Mouse (Mus musculus) hindbrain, embryonic 12.5 days (tissue): ENCODE measurements at regions not wholly inside any gene's neighbourhood (a gene's known extent, or its start where the extent isn't known, plus 50 kb on each side); places are given as distances from the start of the nearest gene placed in this dataset.

Experiments used
- ATAC-seq: fragments of 200-750 bp; cut with Nextera tagmentation; 2 replicates; pipeline ENCODE4 v1.8.0; 2017; ENCODE audit warnings: moderate TSS enrichment; ENCODE audit not compliant: low FRiP score
- H3K27ac ChIP-seq: fragments of 300-500 bp; sonication (generic); 2 replicates; pipeline ENCODE4 v1.5.1; 2016; ENCODE audit warnings: mild to moderate bottlenecking
- H3K27me3 ChIP-seq: fragments of 300-500 bp; sonication (generic); 2 replicates; pipeline ENCODE4 v1.6.1; 2016; ENCODE audit warnings: mild to moderate bottlenecking
- H3K36me3 ChIP-seq: fragments of 300-500 bp; sonication (generic); 2 replicates; pipeline ENCODE4 v1.6.1; 2016; ENCODE audit warnings: mild to moderate bottlenecking
- H3K4me1 ChIP-seq: fragments of 300-500 bp; sonication (generic); 2 replicates; pipeline ENCODE4 v1.6.1; 2016
- H3K4me2 ChIP-seq: fragments of 300-500 bp; sonication (generic); replicated peaks from 2 replicates; pipeline ENCODE4 v1.6.1; 2016; ENCODE audit warnings: mild to moderate bottlenecking
- H3K4me3 ChIP-seq: fragments of 300-500 bp; sonication (generic); 2 replicates; pipeline ENCODE4 v1.5.1; 2016; ENCODE audit warnings: mild to moderate bottlenecking
- H3K9ac ChIP-seq: fragments of 300-500 bp; sonication (generic); 2 replicates; pipeline ENCODE4 v1.6.1; 2016; ENCODE audit warnings: mild to moderate bottlenecking, moderate library complexity
- H3K9me3 ChIP-seq: fragments of 300-500 bp; sonication (generic); replicated peaks from 2 replicates; pipeline ENCODE4 v1.6.1; 2016; ENCODE audit warnings: mild to moderate bottlenecking
- WGBS: fragments of 180-500 bp; shearing (Covaris S2); methylation state at CpG from one replicate; pipeline ENCODE4 v1.1.7; 2016; 5-methylcytosine and 5-hydroxymethylcytosine counted together

- H3K27me3 ChIP-seq, result no peaks in the 10 kb centered on the region
- no peak overlapping the region for H3K4me3 ChIP-seq
- H3K36me3 ChIP-seq, result no peaks in the 10 kb centered on the region
- 0 out of 2 replicates have a peak, but pooled peaks cover 6% of the 10 kb centered on the region for H3K9me3 ChIP-seq
- 75% methylated on average over 1 of the region's 1 CpGs for WGBS
- ATAC-seq, result no peak
- H3K27ac ChIP-seq, result no peak overlapping the region
- H3K4me2 ChIP-seq, result no peak overlapping the region
- no peak overlapping the region for H3K9ac ChIP-seq
- no peaks in the 10 kb centered on the region for H3K4me1 ChIP-seq
Observed at GRCm38 (mm10) chr12:17601245-17602023, 56.8 kb downstream of the Odc1 start.

DNA sequence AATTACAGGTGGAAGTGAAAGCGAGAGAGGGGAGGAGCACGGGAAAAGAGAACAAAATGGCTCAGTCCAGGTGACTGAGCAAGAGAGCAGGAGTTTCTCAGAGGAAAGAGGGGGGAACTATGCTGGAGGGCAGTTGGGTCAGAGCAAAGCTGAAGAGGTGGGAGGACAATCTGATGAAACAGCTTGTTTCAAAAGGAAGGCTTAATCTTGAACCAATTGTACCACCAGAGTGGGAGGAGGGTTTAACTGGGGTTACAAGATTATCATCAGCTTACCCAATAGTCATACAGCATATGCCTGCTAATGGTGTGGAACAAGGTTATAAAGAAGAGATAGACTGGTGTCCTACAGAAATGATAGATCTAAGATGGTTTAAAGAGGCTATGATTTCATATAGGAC lies 59.0 kb downstream of the Odc1 start:
- H3K27me3 ChIP-seq, result no peaks in the 10 kb centered on the region
- WGBS, result 86% methylated on average over 2 of the region's 2 CpGs
- H3K27ac ChIP-seq, result no peak overlapping the region
- no peaks in the 10 kb centered on the region for H3K36me3 ChIP-seq
- no peak overlapping the region for H3K4me2 ChIP-seq
- no peak for ATAC-seq
- no peaks in the 10 kb centered on the region for H3K4me1 ChIP-seq
- H3K9ac ChIP-seq, result no peak overlapping the region
- 0 out of 2 replicates have a peak, but pooled peaks cover 6% of the 10 kb centered on the region for H3K9me3 ChIP-seq
- H3K4me3 ChIP-seq, result no peak overlapping the region

GRCm38 (mm10) chr12:17610384-17610783 lies 65.8 kb downstream of the Odc1 start:
- H3K4me1 ChIP-seq, result no peaks in the 10 kb centered on the region
- H3K36me3 ChIP-seq, result no peaks in the 10 kb centered on the region
- H3K27me3 ChIP-seq, result no peaks in the 10 kb centered on the region
- H3K27ac ChIP-seq, result no peak overlapping the region
- H3K9me3 ChIP-seq, result 0 out of 2 replicates have a peak, but pooled peaks cover 6% of the 10 kb centered on the region
- no peak overlapping the region for H3K4me2 ChIP-seq
- no peak overlapping the region for H3K9ac ChIP-seq
- H3K4me3 ChIP-seq, result no peak overlapping the region
- 74% methylated on average over 1 of the region's 1 CpGs for WGBS
- ATAC-seq, result no peak

DNA sequence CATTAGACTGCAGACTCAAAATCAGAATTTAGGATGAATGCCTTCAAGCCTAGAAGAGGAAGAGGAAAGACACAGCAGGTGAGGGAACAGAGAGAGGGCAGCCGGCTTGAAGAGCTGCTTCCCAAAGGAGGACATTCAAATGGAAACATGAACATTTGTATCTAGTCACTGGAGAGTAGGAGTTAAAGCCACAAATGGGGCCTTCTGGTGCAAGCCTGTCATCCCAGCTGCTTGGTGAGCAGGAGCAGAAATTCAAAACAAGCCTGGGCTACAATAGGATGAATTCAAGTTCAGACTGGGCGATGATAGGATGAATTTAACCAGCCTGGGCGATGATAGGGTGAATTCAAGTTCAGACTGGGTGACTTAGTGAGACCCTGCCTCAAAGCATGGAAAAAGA lies 67.4 kb downstream of the Odc1 start:
- H3K27me3 ChIP-seq, result no peaks in the 10 kb centered on the region
- no peak overlapping the region for H3K27ac ChIP-seq
- H3K9me3 ChIP-seq, result no peaks in the 10 kb centered on the region
- no peak for ATAC-seq
- no peaks in the 10 kb centered on the region for H3K4me1 ChIP-seq
- H3K36me3 ChIP-seq, result no peaks in the 10 kb centered on the region
- H3K9ac ChIP-seq, result no peak overlapping the region
- no peak overlapping the region for H3K4me2 ChIP-seq
- WGBS, result 84% methylated on average over 3 of the region's 3 CpGs
- no peak overlapping the region for H3K4me3 ChIP-seq

DNA sequence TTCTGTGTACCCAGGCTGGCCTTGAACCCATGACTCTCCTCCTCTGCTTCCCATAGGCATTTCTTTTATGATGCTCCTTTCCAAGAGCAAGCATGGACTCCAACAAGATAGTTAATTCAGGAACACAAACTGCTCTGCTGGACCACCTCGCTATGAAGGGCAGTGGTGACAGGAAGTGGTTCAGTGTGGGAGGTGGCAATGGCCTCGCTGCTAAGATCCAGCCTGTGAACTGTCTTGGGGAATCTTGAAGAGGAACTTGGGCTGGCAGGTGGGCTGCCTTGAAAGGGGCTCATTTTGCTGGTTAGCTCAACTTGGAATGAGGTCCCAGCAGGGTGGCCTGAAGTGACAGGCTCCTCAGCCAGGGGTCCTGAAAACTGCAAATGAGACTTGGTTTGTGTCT lies 72.4 kb upstream of the Hpcal1 start:
- Histone ChIP-seq H3K9me3 (no peaks in the 10 kb centered on the region), H3K36me3 (no peaks in the 10 kb centered on the region), H3K9ac (no peak overlapping the region), H3K4me2 (no peak overlapping the region), H3K27me3 (no peaks in the 10 kb centered on the region), H3K4me1 (peaks cover 7% of the 10 kb centered on the region; the same call in 1 of the 2 replicates), H3K27ac (no peak overlapping the region), H3K4me3 (no peak overlapping the region)
- ATAC-seq, result no peak
- 35% methylated on average over 2 of the region's 2 CpGs for WGBS

- Histone ChIP-seq H3K4me2 (no peak overlapping the region), H3K36me3 (no peaks in the 10 kb centered on the region), H3K9ac (no peak overlapping the region), H3K4me3 (no peak overlapping the region), H3K4me1 (peaks cover 10% of the 10 kb centered on the region; the same call in 1 of the 2 replicates), H3K27ac (no peak overlapping the region), H3K9me3 (no peaks in the 10 kb centered on the region), H3K27me3 (no peaks in the 10 kb centered on the region)
- no peak for ATAC-seq
- 54% methylated on average over 6 of the region's 6 CpGs for WGBS
Observed at GRCm38 (mm10) chr12:17620226-17620625, 70.4 kb upstream of the Hpcal1 start.

DNA sequence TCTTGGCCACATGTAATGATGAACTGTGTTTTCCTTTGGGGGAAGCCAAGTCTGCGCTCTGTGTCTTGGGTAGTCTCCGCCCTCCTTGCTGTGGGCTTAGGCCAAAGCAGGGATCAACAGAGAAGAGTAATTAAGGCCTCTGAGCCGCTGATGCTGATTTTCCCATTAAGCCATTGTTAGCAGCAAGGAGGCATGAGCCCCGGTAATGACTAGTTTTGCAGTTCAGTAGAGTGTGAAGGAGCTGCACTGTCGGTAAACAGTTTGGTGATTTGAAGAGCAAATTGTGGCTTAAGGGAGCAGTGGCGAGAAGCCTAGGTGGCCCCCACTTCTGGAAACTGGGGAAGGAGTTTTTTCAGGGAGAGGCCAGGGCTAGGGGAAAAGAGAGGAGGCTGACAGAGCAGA lies 69.2 kb upstream of the Hpcal1 start:
- no peak overlapping the region for H3K4me2 ChIP-seq
- H3K4me1 ChIP-seq, result peaks cover 19% of the 10 kb centered on the region
- H3K36me3 ChIP-seq, result no peaks in the 10 kb centered on the region
- no peak overlapping the region for H3K4me3 ChIP-seq
- no peak overlapping the region; the same call in 1 of the 2 replicates for H3K27ac ChIP-seq
- no peaks in the 10 kb centered on the region for H3K27me3 ChIP-seq
- no peak overlapping the region for H3K9ac ChIP-seq
- peak; percentile 38 for ATAC-seq
- WGBS, result 27% methylated on average over 6 of the region's 6 CpGs
- no peaks in the 10 kb centered on the region for H3K9me3 ChIP-seq

- Histone ChIP-seq H3K4me3 (no peak overlapping the region), H3K4me2 (no peak overlapping the region), H3K36me3 (no peaks in the 10 kb centered on the region), H3K9ac (no peak overlapping the region), H3K9me3 (no peaks in the 10 kb centered on the region), H3K4me1 (peaks cover 19% of the 10 kb centered on the region), H3K27me3 (no peaks in the 10 kb centered on the region), H3K27ac (no peak overlapping the region)
- no peak for ATAC-seq
- WGBS, result 30% methylated on average over 8 of the region's 8 CpGs
Observed at GRCm38 (mm10) chr12:17622509-17623005, 68.1 kb upstream of the Hpcal1 start.

DNA sequence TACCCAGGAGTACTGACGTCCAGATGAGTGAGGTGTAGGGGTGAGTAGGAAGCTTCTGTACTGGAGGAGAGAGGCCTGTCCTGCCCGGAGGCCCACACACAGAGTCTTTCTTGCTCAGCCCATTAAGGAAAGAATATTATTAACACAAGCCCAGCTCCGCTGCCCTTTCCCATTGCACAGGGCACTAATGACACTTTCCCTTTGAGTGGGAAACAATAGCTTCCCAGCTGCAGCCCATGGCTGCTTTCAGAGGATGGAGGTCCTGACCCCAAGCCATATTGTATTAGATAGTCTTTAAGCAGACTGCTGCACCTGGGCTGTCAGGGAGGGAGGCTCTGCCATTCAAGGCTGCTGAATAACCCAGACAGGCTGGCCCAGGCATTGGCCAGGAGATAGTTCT lies 64.6 kb upstream of the Hpcal1 start:
- no peaks in the 10 kb centered on the region for H3K36me3 ChIP-seq
- no peak overlapping the region for H3K9ac ChIP-seq
- ATAC-seq, result peak; percentile 63
- H3K4me2 ChIP-seq, result no peak overlapping the region
- 23% methylated on average over 3 of the region's 3 CpGs for WGBS
- H3K9me3 ChIP-seq, result no peaks in the 10 kb centered on the region
- no peaks in the 10 kb centered on the region for H3K27me3 ChIP-seq
- H3K4me1 ChIP-seq, result peaks cover 19% of the 10 kb centered on the region
- peak overlapping the region; percentile 24; the same call in 1 of the 2 replicates for H3K27ac ChIP-seq
- no peak overlapping the region for H3K4me3 ChIP-seq

DNA sequence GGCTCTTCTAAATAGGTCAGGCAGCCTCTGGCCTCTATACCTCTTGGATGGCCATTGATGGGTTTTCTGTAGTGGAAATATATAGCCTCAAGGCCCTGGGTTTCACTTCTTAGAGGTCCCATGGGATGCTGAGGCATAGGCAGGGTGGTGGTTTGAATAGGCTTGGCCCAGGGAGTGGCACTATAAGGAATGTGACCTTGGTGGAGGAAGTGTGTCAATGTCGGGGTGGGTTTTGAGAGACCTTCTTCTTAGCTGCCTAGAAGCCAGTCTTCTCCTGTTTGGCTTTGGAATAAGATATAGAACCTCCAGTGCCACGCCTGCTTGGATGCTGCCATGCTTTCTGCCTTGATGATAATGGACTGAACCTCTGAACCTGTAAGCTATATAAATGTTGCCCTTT lies 59.5 kb upstream of the Hpcal1 start:
- Histone ChIP-seq H3K9me3 (0 out of 2 replicates have a peak, but pooled peaks cover 6% of the 10 kb centered on the region), H3K9ac (no peak overlapping the region), H3K4me1 (peaks cover 2% of the 10 kb centered on the region), H3K4me2 (no peak overlapping the region), H3K36me3 (no peaks in the 10 kb centered on the region), H3K4me3 (no peak overlapping the region), H3K27me3 (no peaks in the 10 kb centered on the region), H3K27ac (no peak overlapping the region)
- 91% methylated on average over 2 of the region's 2 CpGs for WGBS
- no peak for ATAC-seq

DNA sequence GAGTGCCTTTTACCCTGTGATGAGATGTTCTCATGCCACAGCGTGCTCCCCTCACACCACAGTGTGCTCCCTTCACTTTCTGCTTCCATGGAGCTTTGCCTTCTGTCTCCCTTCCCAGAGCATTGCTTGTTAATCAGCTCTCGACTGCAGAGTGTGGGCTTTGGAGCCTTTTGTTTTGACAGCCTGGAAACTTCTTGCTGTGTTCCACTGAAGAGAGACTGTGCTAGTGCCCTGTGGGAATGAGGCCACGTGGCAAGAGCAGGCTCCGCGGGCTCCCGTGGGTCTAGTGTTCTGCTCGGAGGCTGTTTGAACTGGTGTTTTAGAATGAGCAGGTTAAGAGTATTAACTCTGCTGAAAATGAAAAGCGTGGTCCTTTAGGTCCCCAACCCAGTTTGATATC lies 54.5 kb upstream of the Hpcal1 start:
- ATAC-seq, result no peak
- Histone ChIP-seq H3K4me2 (no peak overlapping the region), H3K27me3 (no peaks in the 10 kb centered on the region), H3K4me3 (no peak overlapping the region), H3K9me3 (0 out of 2 replicates have a peak, but pooled peaks cover 6% of the 10 kb centered on the region), H3K9ac (no peak overlapping the region), H3K27ac (no peak overlapping the region), H3K36me3 (no peaks in the 10 kb centered on the region), H3K4me1 (no peaks in the 10 kb centered on the region)
- 74% methylated on average over 8 of the region's 8 CpGs for WGBS

- ATAC-seq, result no peak
- H3K27ac ChIP-seq, result no peak overlapping the region
- H3K27me3 ChIP-seq, result no peaks in the 10 kb centered on the region
- H3K4me3 ChIP-seq, result no peak overlapping the region
- no peak overlapping the region for H3K4me2 ChIP-seq
- 88% methylated on average over 6 of the region's 6 CpGs for WGBS
- no peak overlapping the region for H3K9ac ChIP-seq
- H3K9me3 ChIP-seq, result 0 out of 2 replicates have a peak, but pooled peaks cover 6% of the 10 kb centered on the region
- H3K4me1 ChIP-seq, result no peaks in the 10 kb centered on the region
- no peaks in the 10 kb centered on the region for H3K36me3 ChIP-seq
Observed at GRCm38 (mm10) chr12:17636590-17636989, 54.1 kb upstream of the Hpcal1 start.
